Mouse (Mus musculus) brain, embryonic 14.5 days (tissue): ENCODE results near the gene Btbd6. TPM values are rescaled to one million over a fixed set of nuclear protein-coding genes. Genes with fewer than 3 reads are reported as not detected.
A peak's percentile ranks its signal among the peaks of the same experiment; 100 is the strongest.

Experiments
- DNase-seq: peaks from one replicate; pipeline ENCODE4 v3.0.0-alpha.2; 2011; ENCODE audit warnings: low read depth
- CTCF ChIP-seq: fragments of 200-500 bp; IDR thresholded peaks from 2 replicates; pipeline ENCODE4 v1.5.1; 2012; ENCODE audit warnings: inconsistent platforms, mild to moderate bottlenecking, moderate library complexity, borderline replicate concordance; ENCODE audit not compliant: insufficient read depth, insufficient read length; ENCODE audit errors: extremely low read depth
- POLR2A ChIP-seq: fragments of 200-500 bp; IDR thresholded peaks from 2 replicates; pipeline ENCODE4 v1.6.1; 2012; ENCODE audit warnings: mild to moderate bottlenecking, inconsistent platforms, borderline replicate concordance; ENCODE audit not compliant: poor library complexity, insufficient read depth, insufficient read length, severe bottlenecking; ENCODE audit errors: extremely low read depth
- polyA plus RNA-seq: library from polyadenylated mRNA; depleted of rRNA; stranded (reverse); fragments of >200 nt; gene quantifications from 2 replicates; pipeline ENCODE4 v1.2.3, GENCODE M21; 2012

Btbd6 gene
- polyA plus RNA-seq, 1 experiment, result 61.7 TPM

DNA sequence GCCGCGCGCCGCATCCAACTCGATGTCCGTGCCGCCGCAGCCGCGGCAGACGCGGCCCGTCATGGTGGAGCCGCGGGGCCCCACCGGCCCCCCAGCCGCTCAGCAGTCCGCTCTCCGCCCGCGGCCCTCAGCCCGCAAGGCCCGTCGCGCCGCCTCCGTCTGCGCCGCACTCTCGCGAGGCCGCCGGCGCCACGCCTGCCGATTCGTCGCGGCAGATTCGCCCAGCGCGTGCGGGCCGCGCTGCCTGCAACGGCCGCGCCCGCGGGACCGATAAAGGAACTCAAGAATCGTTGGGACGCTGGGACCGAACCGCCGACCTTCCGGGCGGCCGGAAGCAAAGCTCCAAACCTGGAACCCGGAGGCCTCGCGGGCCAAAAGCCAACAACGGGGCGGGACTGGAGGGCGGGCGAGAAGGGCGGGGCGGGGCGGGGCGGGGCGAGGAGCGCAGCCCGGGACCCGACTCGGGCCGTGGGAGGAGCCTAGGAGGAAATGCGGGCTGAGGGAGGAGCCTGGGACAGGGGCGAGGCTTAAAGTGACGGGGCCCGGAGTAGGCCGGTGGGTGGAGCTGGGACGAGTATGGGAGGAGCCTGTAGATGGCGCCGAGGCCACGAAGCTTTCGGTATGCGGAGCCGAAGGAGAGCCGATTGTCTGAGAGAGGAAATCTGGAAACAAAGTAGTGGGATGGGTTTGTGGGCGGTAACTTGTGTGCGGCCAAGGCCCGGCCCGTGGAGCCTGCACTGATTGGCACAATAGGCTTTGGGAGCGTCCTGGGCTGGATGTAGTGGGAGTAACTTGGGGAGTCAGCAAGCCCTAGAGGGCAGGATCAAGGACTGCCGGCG is 24.2 kb downstream of the Btbd6 start, which contains the start of gene Brf1:
Brf1 (minus strand) TSS at position 411 of the 839 bp plus-strand sequence.
- TF ChIP-seq POLR2A (peak; percentile 93), CTCF (no peak)
- DNase-seq, result peak; percentile 99

DNA sequence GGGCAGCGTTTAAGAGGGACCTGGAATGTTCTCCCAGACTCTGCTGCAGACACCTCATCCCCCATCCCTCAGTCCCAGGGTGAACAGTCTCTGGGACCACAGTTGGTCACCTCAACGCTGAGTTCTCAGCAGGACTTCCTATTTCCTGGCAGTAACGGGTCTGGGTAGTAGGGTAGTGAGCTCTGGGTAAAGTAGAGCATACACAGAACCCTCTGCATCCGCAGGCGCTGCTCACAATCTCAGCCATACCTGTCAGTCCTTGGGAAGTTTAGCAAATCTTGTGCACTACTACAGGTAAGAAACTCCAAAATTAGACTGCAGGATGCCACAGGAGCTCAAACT is 24.8 kb downstream of the Btbd6 start:
- TF ChIP-seq CTCF, result no peak
- TF ChIP-seq POLR2A, result no peak
- no peak for DNase-seq

DNA sequence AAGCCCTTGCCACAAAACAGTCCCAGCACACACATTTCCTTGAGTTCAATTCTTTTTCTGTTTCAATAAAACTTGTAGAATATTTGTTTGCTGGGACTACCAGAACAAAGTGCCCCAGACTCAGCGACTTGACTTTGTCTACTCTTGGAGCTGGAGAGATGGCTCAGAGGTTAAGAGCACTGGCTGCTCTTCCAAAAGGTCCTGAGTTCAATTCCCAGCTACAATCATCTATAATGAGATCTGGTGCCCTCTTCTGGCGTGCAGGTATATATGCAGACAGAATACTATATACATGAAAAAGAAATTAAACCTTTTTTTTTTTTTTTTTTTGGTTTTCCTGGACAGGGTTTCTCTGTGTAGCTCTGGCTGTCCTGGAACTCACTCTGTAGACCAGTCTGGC is 26.4 kb downstream of the Btbd6 start:
- TF ChIP-seq POLR2A (no peak), CTCF (no peak)
- DNase-seq, result no peak

- no peak for DNase-seq
- TF ChIP-seq POLR2A, result no peak
- TF ChIP-seq CTCF, result no peak
These were observed 27.7 kb downstream of the Btbd6 start for GRCm38 (mm10) chr12:113004011-113004410.

- TF ChIP-seq POLR2A, result no peak
- peak; percentile 40; the same call in 1 of the 2 replicates for TF ChIP-seq CTCF
- DNase-seq, result peak; percentile 49
These were observed 28.7 kb downstream of the Btbd6 start for GRCm38 (mm10) chr12:113004993-113005392.

DNA sequence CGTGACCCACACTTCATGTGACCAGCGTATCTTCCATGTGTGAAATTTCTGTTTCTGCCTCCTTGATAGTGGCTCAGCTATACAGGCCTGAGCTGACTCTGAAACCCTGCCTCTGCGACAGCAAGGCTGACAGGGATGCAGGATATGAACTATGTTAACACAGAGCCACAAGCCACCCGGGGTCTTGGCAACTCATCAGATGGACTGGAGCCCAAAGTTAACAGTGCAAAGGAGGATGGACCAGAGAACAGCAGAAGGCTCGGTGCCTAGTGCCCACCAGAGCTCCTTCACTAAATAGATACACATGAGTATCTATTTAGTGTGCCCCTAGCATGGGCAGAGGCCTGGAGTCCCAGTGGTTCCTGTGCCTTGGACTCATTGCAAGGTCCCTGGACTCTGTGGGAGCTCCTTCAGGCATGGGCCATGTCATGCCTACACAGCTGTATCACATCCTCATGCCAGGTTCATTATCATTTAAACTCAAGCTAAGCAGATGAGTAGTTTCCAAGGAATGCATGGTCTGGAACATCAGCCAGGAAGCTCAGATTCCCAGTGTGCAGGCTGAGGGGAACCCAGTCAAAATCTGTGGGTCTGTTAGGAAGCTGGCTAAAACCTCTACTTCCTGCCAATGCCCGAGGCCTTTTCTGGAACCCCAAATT is 35.5 kb downstream of the Btbd6 start:
- DNase-seq, result no peak
- TF ChIP-seq CTCF (no peak), POLR2A (no peak)

DNA sequence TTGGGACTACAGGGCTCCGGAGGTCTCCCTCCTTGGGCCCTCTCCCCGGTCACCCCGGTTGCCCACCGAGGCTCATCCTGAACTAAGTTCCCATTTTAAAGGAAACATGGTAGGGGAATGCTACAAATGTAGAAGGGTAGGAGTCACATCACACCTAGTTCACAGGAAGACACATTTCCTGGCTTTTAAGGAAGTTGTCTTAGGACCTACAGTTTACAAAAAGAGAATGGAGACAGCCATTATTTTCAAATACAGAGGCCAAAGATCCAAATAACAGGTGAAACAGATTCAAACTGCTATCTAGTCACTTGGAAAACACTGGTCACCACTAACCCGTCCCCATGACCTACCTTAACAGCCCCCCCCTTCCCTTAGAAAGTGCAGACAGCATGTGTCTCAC is 36.2 kb downstream of the Btbd6 start:
- DNase-seq, result no peak
- TF ChIP-seq CTCF, result no peak

DNA sequence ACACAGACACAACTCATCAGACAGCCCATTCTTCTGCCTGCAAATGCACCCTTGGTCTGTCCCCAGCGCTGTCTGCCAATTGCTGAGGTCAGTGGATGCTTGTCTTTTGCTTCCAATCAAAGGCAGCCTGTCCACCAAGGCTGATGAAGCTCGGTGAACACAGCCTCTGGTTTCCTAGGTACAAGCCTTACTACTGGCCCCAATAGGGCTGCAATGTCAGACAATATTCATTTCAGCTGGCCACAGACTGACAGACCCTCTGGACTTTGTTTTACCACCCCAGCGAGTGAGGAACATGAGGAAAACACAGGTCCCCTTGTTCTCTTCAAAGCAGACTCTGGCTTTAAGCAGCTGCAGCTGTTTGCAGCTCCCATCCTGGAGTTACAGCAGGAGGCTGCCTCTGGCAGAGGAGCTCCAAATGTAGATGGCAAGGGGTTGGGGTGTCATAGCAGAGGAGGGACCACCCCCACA is 36.8 kb downstream of the Btbd6 start:
- DNase-seq, result no peak
- no peak for TF ChIP-seq CTCF

DNA sequence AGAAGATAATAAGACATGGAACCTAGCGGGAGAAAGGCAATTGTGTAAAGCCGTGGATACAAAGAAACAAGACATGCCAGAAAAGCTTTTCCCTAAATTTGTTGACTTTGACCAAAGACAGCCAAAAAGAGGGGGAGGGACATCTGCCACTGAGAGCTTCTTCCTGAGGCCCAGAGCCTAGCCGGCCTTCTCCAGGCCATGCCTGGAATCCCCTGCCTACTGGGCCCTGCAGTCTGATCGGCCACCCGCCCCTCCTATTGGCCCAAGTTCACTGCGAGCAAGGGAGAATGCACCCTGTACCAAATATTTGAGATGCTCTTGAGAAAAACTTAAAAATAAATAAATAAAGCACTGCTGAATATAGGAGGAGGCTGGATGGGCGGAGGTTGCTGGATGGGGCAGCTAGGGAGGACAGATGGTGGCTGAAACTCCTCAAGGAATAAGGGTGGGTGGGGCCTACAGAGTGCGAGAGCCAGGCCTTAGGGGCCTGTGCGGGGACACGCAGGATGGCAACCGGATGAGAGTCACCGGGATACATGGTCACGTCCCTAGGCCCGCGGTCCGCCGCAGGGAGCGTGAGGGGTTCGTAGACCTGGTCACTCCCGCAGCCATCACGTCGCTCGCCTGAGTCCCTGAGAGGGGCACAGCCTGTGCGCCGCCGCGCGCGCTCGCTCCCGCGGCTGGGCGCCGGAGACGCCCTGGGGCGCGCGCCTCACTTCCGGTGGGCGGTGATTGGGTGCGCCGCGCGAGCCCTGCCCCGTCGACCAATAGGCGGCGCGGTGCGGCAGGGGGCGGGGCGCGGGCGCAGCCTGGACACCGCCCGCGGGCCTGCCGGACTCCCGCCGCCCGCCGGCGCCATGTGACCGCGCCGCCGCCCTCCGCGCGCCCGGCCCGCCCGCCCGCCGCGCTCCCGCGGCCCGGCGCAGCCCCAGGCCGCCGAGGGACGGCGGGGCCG is 37.6 kb downstream of the Btbd6 start, which contains the start of gene Pacs2:
Pacs2 (plus strand) TSS at position 905 of the 955 bp plus-strand sequence.
- TF ChIP-seq POLR2A (peak; percentile 99), CTCF (no peak)
- peak; percentile 97 for DNase-seq

DNA sequence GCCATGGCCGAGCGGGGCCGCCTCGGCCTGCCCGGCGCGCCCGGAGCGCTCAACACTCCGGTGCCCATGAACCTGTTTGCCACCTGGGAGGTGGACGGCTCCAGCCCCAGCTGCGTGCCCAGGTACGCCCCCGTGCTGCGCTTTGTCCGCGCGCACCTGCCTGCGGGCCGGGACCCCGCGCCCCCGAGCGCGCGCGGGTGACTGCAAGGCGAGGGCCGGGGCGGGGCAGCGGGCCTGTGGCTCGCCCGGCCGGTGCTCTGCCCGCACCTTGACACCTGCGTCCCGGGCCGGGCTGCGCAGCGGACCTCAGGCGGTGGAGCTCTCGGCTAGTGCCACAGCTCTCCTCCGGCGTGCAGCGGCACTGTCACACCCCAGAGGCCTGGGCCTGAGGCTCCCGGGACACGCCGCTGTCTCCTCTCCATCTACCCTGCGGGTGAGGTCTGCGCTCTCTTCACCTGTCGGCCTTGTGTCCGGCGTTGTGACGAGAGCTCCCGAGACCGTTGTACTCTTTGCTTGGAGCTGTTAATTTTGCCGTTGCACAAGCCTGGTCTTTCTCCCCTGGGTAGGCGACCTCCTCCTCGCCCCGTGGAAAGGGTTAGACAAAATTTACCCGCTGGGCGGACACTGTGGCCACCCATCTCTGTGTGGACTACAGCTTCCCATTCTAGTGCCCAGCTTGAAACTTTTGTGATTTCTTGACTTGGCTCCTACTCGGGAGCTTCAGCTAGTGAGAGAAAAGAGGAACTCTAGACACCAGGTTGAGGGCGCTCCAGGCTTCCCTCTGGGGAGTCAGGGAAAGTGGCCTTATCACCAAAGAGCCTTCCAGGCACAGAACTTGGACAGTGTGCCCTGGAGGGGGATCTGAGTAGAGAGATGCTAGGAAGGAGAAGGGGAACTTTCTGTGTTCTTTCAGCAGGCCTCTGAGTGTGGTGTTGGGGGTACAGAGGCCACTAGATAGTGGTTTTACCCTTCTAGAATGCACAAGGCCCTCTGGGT is 38.6 kb downstream of the Btbd6 start:
- TF ChIP-seq POLR2A (peak; percentile 59), CTCF (no peak)
- peak; percentile 32 for DNase-seq
